Mouse (Mus musculus) frontal cortex, postnatal 14 days (tissue): ENCODE measurements around the gene Gtf3c2.
"Not testable (repeated sequence)": the region's sequence is repeated elsewhere in the genome, so short reads cannot be mapped to it uniquely, and the experiment has no call there.

Source experiments
- DNase-seq, 2 experiments: peaks; one replicate each; pipeline ENCODE4 v3.0.0; 2022; ENCODE audit warnings: low spot score in 2 of 2

Gtf3c2 gene

DNA sequence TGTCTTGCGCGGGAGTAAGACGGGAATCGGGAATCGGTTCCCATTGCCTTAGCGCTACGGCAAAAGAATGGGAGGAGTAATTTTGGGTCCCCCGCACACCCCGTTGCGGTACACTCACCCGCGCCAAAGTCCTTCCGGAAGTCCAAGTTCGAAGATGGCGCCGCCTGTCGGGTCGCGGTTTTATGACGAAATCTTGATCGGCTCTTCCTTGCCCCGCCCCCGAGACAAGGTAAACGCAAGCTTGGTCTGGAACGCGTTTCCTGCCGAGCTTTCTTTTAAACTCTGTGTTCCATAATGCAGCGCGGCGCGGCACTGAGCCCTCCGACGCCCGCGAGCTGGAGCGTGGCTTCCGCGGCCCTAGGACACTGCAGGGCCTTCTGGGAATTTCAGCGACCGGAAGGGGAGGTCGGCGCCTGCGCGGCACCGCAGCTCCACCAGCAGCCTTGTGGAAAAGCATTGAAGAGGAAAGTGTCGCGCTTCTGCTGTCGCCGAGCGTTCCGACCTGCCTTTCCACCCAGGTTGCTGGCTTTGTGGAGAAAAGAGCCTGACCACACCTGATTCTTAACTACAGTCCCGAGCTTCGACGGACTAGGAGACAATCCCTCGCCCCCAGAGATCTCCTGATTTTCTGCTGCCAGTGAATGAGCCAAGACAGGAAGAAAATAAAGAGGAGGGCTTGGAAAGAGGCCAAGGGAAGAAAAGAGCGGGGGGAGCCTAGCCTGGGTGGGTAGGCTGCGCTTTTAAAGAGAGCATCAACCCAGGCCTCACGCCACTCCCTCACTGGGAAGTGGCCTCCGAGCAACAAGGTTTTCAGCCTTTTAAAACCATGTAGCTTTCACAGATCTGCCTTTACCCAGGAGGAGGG, at the start of gene Gtf3c2, which contains the start of gene Gm29609:
TSS of gene Gtf3c2 (minus strand) at position 379 of the 865 bp plus-strand sequence.
TSS of gene Gm29609 (minus strand) at position 146 of the 865 bp plus-strand sequence.
- peak; percentile 94 to 95 for DNase-seq

DNA sequence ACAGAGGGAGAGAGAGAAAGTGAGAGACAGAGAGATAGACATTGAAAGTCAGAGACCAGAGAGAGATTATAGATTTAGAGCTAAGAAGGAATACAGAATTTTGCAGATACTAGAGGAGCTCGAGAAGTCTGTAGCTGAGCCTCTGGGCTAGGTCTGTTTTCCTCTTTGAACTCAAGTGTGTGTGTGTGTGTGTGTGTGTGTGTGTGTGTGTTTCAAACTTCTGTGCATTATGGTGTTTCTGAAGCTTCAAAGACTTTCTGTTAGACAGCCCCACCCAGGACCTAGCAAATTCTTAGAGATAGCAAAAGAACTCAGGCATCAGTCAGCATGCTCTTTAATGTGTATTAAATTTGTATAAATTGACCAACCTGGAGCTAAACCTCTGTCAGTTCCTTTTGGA, 46.7 kb upstream of the Gtf3c2 start:
- no peak for DNase-seq

DNA sequence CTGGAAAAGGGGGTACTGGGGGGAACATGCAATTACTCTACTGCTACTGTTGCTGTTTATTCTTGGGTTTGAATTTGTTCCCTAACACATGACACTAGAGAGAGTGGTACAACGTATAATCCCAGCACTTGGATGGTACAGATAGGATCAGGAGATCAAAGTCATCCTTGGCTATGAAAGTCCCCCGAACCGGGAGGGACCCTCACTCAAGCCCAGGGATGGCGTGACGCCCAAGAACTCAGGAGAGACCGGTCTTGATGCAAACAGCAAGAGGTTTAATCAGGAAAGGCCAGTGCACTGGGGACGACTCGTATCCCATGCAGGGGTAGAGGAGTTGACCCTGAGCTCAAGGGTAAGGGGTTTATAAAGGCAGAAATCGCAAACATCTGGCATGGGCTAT, 42.8 kb upstream of the Gtf3c2 start:
- DNase-seq, result no peak

DNA sequence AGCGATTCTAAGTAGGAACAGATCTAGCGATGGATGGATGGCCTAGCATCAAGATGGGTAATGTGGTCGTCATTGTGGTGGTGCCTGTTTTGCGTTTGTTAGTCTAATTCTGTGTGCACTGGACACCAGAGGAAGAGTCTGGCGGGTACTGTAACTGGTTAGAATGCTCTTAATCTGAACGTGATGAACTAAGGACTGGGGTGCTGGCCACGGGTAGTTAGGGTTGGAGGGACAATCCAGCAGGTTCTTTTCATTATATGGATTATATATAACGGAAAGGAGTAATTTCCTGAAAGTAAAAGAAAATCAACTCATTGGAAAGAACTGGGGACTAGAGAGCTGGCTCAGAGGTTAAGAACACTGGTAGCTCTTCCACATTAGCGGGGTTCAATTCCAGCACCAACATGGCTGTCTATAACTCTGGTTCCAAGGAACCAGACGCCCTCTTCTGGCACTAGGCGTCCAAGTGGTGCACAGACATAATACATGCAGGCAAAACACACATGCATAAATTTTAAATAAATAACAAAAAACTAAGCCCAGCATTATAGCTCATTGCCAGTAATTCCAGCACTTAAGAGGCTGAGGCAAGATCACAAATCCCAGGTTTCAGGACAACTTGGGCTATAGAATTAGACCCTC, 41.5 kb upstream of the Gtf3c2 start:
- DNase-seq, result no peak

DNA sequence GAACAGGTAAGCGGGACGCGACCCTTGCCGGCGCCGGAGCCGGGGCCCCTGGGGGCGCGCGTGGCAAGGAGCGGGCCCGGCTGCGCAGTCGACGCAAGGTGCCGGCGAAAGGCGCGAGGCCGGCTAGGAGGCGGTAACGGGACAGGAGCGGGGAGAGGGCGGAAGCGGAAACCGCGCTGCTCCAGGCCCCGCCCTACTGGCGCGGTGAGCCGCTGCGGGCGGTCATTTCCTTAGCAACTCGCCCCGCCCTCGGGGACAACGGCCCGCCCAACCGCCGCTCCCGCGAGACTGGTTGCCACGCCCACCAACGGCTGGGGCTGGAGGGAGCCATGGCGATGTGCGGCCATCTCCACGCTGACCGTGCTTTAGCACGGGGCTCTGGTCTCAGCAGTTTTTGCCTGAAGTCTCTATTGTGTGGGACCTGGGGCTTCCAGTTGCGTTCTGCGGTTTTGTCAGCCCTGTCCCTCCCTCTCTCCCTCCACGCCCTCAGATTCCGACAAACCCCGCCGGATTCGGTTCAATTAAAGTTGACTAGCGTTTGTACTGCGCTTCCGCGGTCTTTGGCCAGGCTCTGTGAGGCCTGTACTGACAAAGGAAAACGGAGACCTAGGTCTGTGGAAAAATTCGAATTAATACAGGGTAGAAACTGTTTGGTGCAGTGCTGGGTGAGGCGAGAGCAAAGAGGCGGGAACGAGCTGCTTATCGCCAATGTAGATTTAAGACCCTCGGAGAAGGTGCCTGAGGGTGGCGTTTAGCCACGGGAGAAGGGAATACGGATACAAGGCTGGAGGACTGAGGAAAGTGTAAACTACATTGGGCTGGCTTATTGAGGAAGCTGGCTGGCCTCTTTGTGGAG, 40.7 kb upstream of the Gtf3c2 start, which contains the start of gene Ppm1g:
TSS of gene Ppm1g (minus strand) at position 240 of the 856 bp plus-strand sequence.
- DNase-seq, result peak; percentile 91 to 94

DNA sequence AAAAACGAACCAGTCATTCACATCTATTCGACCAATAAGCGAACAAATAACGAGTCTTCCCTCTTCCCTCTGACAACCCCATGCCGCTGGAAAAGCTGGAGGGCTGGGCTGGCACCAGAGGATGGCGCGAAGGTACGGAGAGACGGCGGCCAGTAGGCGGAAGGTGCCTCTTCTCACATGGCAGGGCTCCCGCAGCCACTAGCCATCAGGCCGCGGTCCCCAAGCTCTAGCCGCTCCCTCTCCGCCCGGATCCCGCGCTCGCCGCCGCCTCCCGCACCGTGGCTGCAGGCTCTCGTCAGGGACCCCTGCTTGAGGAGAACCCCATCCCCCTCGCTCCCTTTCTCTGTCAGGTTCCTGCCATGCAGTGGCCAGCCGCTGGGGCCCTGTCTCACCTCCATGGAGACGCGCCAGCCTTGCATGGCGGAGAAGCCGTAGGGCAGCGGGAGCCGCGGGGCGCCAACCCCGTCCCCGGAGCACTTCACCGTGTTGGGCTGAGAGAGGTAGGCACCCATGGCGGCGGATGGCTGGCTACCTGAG, 40.0 kb upstream of the Gtf3c2 start:
- DNase-seq, result peak in 1 of 2 experiments; percentile 38

DNA sequence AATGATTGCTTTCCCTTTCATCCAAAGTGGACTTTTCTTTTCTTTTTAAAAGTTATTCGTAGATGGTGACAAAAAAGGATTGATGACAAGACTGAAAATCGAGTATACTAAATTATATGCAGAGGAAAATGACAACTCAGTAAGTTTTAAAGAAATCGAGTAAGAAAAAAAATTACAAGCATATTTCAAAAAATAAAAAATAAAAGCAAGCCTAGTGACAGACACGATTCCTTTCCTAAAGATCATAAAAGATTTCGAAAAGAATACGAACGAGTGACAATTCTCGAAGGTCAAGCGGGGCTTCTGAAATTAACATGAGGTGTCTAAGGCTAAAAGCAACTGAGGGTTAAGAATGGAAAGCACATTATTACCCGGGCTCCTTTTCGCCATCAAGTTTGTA, 39.5 kb upstream of the Gtf3c2 start:
- no peak for DNase-seq

DNA sequence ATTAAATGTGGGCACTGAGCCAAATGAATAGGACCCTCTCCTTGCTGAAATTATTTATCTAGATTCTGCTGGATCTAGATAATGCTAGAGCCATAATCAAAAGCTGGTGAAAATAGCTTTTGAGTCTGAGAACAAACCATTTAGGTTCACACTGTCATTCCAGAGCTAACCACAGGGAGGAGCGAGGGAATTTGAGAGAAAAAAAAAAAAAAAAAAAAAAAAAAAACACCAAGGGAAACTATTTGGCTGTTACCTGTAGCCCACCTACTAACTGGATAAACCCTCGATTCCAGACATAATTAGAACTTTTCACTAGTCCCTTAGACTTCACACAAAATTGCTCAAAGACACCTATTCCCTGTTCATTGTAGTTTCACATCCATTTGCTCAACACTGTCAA, 39.1 kb upstream of the Gtf3c2 start:
- DNase-seq, result no peak

DNA sequence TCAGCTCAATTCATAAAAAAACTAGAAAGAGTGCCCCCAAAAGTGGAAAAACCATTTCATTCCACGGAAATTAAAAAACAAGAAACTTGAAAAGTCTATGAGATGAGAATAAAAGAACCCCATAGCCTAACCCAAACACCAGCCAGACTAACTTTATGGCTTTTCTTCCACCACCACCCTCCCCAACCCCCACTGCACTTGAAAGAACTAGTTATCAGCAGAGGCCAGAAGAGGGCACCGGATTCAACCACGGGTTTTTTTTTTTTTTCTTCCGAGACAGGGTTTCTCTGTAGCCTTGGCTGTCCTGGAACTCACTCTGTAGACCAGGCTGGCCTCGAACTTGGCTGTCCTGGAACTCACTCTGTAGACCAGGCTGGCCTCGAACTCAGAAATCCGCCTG, 38.4 kb upstream of the Gtf3c2 start:
- no peak for DNase-seq

DNA sequence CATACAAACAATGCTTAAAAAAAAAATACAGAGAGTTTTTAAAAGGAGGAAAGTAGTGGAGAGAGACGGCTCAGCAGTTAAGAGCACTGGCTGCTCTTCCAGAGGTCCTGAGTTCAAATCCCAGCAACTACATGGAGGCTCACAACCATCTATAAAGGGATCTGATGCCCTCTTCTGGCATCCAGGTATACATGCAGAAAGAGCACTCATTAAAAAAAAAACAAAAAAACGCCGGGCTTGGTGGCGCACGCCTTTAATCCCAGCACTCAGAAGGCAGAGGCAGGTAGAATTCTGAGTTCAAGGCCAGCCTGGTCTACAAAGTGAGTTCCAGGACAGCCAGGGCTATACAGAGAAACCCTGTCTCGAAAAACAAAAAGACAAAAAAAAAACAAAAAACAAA, 36.6 kb upstream of the Gtf3c2 start:
- DNase-seq, result not testable (repeated sequence)

DNA sequence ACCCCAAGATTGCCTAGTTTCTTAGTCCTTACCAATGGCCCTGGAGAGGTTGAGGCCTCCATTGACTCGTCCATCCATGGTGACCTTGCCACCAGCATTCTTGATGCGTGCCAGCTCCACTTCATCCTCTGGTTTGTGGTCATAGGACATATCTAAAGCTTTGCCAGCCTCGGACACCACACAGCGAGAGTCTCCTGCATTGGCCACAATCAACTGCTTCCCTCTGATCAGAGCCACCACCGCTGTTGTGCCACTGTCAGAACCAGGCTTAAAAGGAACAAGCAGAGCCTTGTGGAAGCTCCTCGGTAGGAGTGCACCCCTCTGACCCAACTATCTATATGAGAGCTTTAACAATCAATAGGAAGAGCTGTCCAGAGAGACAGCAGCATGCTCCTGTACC, 24.5 kb upstream of the Gtf3c2 start:
- no peak for DNase-seq

DNA sequence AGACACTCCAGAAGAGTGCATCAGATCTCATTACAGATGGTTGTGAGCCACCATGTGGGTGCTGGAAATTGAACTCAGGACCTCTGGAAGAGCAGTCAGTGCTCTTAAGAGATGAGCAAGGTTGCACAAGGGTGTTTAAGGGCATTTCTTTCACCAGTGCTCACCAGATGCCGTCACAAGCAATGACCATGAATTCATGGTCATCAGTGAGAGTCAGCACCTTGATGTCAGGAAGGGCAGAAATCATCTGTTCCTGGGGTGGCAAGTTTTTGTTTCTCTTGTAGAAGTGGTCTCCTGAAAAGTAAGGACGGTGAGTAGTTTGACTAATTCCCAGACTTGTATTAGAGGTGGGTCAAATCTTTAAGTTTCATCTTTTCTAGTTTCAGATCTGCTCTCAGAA, 23.9 kb upstream of the Gtf3c2 start:
- no peak for DNase-seq

DNA sequence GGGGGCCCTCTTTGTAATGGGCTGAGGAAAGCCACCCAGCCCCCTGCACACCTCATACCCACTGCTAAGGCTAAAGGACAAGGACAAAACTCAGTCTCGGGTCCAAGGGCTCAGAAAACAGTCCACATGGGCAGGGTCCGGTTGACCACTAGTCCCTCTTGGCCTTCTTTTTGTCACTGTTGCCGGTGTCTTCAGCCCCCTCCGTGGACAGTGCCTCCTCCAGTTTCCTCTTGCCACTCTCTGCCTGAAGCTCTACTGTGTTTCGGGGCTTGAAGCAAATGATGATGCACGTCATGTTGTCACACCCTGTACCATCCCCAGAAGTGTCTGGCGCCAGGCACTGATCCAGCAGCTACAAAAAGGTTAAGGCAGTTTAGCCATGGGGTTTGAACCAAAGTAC, 23.0 kb upstream of the Gtf3c2 start:
- DNase-seq, result no peak

DNA sequence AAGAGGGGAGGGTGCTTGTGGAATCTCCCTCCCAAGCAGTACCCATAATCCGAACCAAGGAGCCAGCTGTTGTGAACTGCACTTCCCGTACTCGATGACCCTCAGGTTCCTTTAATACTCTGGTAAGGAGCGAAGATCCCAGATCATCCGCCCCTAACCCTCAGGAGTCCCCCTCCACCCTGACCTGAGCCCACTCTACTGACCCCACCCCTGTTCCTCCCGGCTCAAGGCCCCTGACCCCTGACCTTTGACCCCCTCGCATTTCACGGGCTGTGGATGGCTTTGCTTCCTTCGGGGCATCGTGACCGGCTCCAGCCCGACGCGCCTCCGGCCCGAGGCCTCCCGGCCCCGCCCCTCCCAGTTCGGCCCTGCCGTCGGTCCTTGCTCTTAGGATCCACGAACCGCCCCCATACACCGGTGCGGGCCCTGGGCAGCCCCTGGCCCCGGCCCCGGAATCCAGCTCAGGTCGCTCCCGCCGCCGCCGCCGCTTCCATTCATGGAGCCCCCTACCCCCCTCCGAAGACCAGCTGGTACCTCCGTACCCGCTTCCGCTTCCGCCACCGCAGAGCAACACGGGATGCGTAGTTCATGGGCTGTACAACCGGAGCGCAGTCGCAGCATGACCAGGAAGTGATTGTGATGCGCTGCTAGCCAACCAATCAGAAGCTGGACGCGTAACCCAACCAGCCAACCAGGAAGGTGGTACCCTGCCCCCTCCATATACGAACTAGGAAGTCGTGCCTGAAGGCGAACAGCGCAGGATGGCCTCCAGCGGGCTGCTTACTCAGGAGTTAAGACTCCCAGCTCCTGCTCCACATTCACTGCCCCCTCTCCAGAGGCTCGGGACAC, 22.0 kb upstream of the Gtf3c2 start, which contains the start of gene Zfp513:
TSS of gene Zfp513 (minus strand) at position 562 of the 849 bp plus-strand sequence.
- DNase-seq, result peak; percentile 96 to 98

DNA sequence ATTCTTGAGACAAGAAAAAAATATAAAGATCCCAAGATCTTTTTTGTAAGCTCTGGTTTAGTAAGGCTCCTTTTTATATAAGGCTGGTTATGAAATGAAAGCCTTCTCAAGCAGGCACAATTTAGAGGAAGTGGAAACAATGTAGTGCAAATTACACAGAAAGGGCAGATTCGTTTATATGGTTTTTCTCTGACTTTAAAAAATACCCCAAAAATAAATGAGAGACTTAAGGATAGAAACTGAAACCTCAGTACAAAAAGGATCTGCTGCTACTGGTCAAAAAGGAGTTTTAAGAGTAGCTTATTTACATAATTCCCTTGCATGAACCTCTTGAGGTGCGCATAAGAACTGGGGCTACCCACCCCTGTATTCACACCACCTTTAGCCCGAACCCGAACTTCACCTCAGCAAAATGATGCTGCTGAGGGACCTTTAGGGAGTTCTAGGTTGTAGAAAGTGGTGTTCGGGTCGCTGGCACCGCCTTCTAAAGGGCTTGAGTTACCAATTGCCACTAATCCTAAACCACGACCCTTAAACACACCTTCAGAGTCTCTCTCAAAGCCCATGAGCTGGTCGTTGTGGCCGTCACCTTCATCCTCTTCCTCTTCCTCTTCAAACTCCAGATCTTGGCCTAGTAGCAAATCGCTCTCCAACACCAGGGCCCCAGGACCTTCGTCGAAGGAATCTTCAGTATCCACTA, 21.2 kb upstream of the Gtf3c2 start:
- DNase-seq, result no peak

DNA sequence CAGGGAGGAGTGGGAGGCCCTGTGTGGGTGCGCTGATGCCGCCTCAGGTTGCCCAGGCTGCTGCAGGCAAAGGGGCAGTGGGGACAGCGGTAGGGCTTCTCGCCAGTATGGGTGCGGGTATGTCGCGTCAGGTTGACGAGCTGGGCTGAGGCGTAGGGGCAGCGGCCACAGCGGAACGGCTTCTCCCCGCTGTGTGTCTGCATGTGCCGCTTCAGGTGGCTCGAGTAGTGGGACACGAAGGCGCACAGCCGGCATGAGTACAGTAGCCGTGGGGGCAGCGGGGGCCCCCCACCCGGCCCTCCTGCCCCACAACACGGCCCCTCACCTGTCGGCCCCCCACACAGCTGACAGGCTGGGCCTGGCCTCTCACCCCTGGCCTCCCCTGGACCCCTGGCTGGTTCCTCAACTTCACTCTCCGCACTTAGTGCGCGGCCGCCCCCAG, 20.4 kb upstream of the Gtf3c2 start:
- no peak for DNase-seq

DNA sequence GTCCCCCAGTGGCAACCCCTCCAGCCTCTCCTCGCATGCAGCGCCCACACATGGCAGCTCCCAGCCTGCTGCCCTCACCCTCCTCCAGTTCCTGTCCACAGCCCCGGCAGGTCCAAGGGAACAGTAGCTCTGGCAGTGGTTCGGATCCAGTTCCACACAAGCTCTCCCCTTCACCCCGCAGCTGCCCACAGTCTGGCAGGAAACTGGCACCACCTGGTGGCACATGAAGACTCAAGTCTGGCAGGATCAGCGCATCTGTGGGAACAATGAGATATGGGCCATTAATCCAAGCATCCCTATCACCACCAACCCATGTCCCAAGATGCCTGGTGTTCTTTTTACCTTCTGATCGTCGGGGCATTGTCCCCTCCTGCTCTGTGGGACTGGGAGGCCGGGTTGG, 19.9 kb upstream of the Gtf3c2 start:
- no peak for DNase-seq

DNA sequence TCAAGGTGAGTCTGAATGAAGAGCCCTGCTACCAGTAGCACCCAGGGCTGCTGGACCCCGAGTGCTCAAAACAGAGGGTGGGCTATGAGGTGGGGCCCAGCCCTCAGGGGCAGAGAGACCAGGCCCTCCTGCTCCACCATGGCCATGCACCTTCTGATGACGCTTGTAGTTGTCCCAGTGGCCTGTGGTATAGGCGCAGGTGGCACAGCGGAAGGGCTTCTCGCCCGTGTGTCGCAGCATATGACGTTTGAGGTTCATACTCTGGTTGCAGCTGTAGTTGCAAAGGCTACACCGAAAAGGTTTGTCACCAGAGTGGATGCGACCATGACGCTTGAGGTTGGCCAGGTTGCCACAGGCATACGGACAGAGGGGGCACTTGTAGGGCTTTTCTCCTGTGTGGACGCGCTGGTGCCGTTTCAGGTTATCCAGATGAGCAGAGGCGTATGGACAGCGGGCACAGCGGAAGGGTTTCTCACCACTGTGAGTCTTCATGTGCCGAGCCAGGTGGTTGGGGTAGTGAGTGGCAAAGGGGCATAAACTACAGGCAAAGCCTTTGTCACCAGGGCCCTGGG, 19.5 kb upstream of the Gtf3c2 start:
- DNase-seq, result no peak

DNA sequence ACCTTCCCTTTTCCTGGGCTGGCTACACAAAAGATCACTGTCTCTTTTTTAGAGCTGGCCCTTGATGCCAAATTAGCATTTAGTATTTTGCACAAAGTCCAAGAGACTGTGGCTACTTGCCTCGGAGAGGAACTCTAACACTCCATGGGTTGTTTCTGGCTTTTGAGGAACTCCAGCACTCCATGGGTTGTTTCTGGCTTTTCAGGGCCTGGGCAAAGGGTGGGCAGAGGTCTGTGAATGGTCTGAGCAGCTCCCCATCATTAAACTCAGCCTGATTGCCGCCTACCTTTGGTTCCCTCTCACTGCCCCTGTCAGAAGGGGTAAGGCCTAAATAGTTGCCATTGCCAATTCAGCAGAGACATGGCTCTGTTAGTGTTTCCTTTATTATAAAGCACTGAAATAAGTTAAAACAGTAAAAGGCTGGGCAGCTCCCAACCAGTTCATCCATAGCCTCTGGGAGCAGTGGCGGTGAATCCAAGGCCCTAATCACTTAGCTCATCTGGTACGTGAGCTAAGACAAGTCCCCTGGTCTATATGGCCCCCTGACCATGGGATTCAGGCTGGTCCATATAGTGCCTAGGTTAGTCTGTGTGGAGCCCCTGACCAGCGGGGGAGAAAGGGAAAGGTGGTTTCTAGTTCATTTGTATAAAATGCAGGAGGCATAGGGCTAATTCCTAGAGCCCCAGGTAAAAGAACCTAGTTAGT, 18.8 kb upstream of the Gtf3c2 start:
- DNase-seq, result no peak
